Mouse (Mus musculus) heart, postnatal 36 days (tissue): ENCODE data around the gene Trat1. TPM values are rescaled to one million over a fixed set of nuclear protein-coding genes. Genes with fewer than 3 reads are reported as not detected.

Source experiments
- DNase-seq, 2 experiments: peaks; one replicate each; pipeline ENCODE4 v3.0.0; 2021 to 2022
- intact Hi-C: fragments of 180-260 bp; cut with DNase I; formaldehyde crosslinking; loops from one replicate; pipeline ENCODE4 v1.15.1; 2025
- total RNA-seq, 2 experiments: library from RNA; stranded (reverse); gene quantifications; 2 replicates each; pipeline ENCODE4 v1.2.3; 2021

The Trat1 gene
- total RNA-seq, 2 experiments from 2014 or later, result not detected

DNA sequence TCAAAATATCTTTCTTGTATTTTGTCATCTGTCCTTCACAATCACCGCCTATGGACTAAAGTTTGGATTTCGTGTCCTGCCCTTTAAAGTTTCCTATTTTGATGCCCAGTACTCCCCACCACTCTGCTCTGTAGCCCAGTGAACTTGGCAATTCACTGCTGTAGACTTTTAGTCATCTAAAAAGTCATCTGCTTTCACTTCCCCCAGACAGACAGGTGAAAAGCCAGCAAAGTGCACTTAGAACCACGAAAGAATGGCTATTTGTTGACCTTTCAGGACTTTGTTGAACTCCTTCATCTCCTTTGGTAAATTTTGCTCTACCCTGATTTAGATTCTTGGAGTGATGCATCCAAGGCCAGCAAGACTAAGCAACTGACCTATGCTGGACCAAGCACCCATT is 34.9 kb downstream of the Trat1 start:
- no peak for DNase-seq
- intact Hi-C loops, result no loop called here

DNA sequence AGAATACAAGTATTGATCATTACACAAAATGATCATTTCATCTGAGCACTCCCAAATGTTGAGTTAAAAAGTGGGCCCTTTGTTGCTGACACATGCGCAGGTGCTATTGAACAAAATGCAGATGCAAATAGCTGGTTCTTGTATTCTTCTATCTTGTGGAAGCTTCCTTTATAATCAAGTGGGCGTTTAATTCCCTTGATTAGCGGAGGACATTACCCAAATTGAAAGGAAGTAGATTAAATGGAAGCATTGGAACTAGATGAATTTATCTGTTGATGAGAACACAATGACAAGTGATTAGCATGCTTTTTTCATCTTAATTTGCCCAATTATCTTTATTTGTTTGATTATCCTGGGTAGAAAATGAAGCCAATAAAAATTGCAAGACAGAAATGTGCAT is 51.6 kb downstream of the Trat1 start:
- DNase-seq, result no peak
- intact Hi-C loops, result no loop called here

DNA sequence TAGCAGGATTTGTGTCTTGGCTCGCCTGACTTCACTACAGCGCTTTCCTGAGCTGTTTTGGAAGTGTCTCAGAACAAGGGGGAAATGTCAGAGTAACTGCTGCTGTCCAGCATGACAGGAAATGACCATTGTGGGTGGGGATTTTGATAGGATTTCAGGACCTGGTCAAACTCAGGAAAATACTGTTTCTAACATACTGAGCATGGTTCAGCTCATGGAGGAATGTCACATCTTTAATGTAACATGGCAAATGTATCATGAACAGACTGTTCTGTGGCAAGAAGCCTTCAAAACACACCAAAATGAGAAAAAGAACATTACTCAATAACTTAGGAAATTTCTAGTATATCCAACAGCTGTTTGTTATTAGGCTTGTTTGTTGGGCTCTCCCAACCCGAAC is 52.1 kb downstream of the Trat1 start:
- DNase-seq, result no peak
- intact Hi-C loops, result no loop called here

DNA sequence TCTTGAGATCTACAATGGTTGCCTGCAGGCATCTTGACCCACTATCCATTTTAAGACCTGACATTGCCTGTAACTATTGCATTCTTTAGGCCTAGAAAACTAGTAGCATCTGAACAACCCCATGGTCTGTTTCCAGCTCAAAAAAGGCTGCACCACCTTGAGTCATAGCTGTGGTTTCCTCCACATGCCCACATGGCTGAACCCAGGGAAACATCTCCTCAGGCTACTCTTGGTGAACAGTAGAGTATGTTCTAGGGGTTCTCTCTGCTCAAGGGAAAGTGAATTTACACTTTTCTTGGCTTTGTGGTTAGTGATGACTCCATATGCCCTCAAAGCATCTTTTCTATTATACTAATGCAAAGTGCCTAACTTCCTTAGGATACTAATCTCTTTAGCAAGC is 55.5 kb downstream of the Trat1 start:
- no peak for DNase-seq
- intact Hi-C loops, result no loop called here

DNA sequence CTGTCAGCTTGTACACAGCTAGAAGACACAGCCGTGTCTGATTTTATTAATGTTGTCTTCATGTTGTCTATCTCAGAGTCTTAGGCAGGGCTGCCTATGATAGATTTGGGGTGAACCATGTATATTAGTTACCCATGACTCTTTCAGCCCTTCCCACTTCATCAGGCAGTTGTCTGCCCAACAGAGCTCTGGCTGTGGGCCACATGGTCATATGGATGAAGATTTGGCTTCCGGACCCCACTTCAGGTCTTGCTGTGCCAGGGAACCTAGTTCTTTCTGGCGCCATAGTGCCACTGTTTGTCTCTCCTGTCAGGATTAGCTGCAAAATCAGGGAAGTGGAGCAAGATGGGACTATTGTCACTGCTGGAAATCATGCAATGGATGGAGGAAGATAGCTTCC is 69.9 kb downstream of the Trat1 start:
- no peak for DNase-seq
- intact Hi-C loops, result no loop called here

Other genes starting within 250 kb of the Trat1 start
- gene Retnlb, start 44.8 kb upstream of the Trat1 start, total RNA-seq, result not detected
- 1 to 10 TPM; 2.2 to 2.7 TPM for gene Retnla, start 70.5 kb upstream of the Trat1 start, total RNA-seq
- 1 to 10 TPM in 1 of 2 experiments, not detected in 1; 2.0 TPM for gene Retnlg, start 100.6 kb upstream of the Trat1 start, total RNA-seq
- gene Dzip3, start 222.1 kb upstream of the Trat1 start, total RNA-seq, result 1 to 10 TPM; 6.4 TPM
- 1 to 10 TPM; 1.1 to 2.5 TPM for gene Cip2a, start 222.2 kb upstream of the Trat1 start, total RNA-seq